Mouse (Mus musculus) forebrain, embryonic 15.5 days (tissue): ENCODE results near the gene Taf5l. TPM values are rescaled to one million over a fixed set of nuclear protein-coding genes. Genes with fewer than 3 reads are reported as not detected.

ENCODE experiments used
- ATAC-seq: fragments of 200-750 bp; cut with Nextera tagmentation; replicated peaks from 2 replicates; pipeline ENCODE4 v1.8.0; 2017; ENCODE audit warnings: mild to moderate bottlenecking, moderate TSS enrichment, moderate library complexity
- H3K27ac ChIP-seq: fragments of 300-500 bp; sonication (generic); replicated peaks from 2 replicates; pipeline ENCODE4 v1.5.1; 2015; ENCODE audit warnings: mild to moderate bottlenecking, inconsistent platforms
- H3K27me3 ChIP-seq: fragments of 300-500 bp; sonication (generic); 2 replicates; pipeline ENCODE4 v1.6.1; 2015; ENCODE audit warnings: inconsistent platforms
- H3K36me3 ChIP-seq: fragments of 300-500 bp; sonication (generic); 2 replicates; pipeline ENCODE4 v1.6.1; 2015; ENCODE audit warnings: mild to moderate bottlenecking, inconsistent platforms
- H3K4me1 ChIP-seq: fragments of 300-500 bp; sonication (generic); 2 replicates; pipeline ENCODE4 v1.6.1; 2015; ENCODE audit warnings: inconsistent platforms
- H3K4me2 ChIP-seq: fragments of 300-500 bp; sonication (generic); replicated peaks from 2 replicates; pipeline ENCODE4 v1.6.1; 2015; ENCODE audit warnings: mild to moderate bottlenecking, inconsistent platforms
- H3K4me3 ChIP-seq: fragments of 300-500 bp; sonication (generic); 2 replicates; pipeline ENCODE4 v1.5.1; 2015; ENCODE audit warnings: mild to moderate bottlenecking, inconsistent platforms
- H3K9ac ChIP-seq: fragments of 300-500 bp; sonication (generic); replicated peaks from 2 replicates; pipeline ENCODE4 v1.6.1; 2015; ENCODE audit warnings: mild to moderate bottlenecking, inconsistent platforms
- H3K9me3 ChIP-seq: fragments of 300-500 bp; sonication (generic); 2 replicates; pipeline ENCODE4 v1.6.1; 2016; ENCODE audit warnings: inconsistent platforms
- WGBS: fragments of 180-500 bp; shearing (Covaris S2); methylation state at CpG from one replicate; pipeline ENCODE4 v1.1.7; 2015; ENCODE audit warnings: mixed read lengths; 5-methylcytosine and 5-hydroxymethylcytosine counted together
- microRNA counts: library from miRNA; unstranded; fragments of <30 nt; microRNA quantifications from one replicate; lab custom pipeline; 2016
- microRNA-seq: library from miRNA; unstranded; fragments of <30 nt; microRNA quantifications from one replicate; pipeline ENCODE4, GENCODE M21; 2016
- polyA plus RNA-seq: library from polyadenylated mRNA; unstranded; fragments of >200 nt; fragmentation: Nextera tagmentation; extraction: Ambion mirVana; gene quantifications from 2 replicates; pipeline ENCODE4 v1.2.1, GENCODE M21; 2015

The Taf5l gene
- polyA plus RNA-seq, 1 experiment from 2014 or later: 31.4 TPM

DNA sequence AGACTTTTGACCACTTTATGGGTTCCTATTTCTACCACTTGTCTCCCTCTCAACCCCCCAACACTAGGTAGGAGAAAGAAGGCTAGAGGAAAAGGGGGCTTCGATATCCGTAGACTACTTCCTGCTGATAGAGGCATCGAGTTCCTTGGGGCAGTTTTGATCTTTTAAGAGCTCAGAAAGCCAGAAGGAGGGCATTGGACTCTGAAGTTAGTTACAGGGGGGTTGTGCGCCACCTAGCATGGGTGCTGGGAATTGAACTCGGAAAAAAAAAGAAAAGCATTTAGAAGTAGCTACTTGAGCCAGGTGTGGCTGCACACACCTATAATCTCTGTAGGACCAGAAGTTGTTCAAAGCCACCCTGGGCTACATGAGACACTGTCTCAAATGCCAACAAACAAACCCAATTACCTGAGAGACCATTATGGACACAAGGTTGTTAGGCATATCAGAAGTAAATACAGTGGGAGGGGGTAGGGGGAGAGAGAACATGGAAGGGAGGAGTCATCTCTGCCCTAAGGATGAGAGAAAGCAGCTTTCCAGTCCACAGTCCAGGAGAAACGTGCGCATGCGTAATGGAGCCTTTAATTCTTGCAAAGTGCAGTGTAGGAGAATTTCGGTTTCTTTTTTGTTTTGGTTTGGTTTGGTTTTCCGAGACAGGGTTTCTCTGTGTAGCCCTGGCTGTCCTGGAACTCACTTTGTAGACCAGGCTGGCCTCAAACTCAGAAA, 71.0 kb downstream of the Taf5l start:
- no peak; the same call in 1 of the 2 replicates for ATAC-seq
- 36% methylated on average over 10 of the region's 10 CpGs for WGBS

GRCm38 (mm10) chr8:123949686-123949986, 71.6 kb downstream of the Taf5l start:
- WGBS: 6% methylated on average over 10 of the region's 10 CpGs
- peak; percentile 39; the same call in 1 of the 2 replicates for ATAC-seq
- Histone ChIP-seq H3K4me3 (peak overlapping the region; percentile 79), H3K27ac (peak overlapping the region; percentile 86), H3K4me2 (peak overlapping the region; percentile 91), H3K36me3 (peaks cover 26% of the 10 kb centered on the region), H3K27me3 (no peaks in the 10 kb centered on the region), H3K9me3 (no peaks in the 10 kb centered on the region), H3K9ac (peak overlapping the region; percentile 91), H3K4me1 (peaks cover 17% of the 10 kb centered on the region)

More for the DNA sequence above, 71.0 kb downstream of the Taf5l start:
- Histone ChIP-seq H3K27ac (peak overlapping the region; percentile 86; the same call in 1 of the 2 replicates), H3K9ac (peak overlapping the region; percentile 91), H3K4me2 (peak overlapping the region; percentile 91), H3K4me3 (peak overlapping the region; percentile 79), H3K9me3 (no peaks in the 10 kb centered on the region), H3K36me3 (peaks cover 20% of the 10 kb centered on the region), H3K4me1 (peaks cover 17% of the 10 kb centered on the region), H3K27me3 (no peaks in the 10 kb centered on the region)

- Histone ChIP-seq H3K4me3 (peak within 1 kb of the TSS; percentile 79), H3K9ac (peak within 1 kb of the TSS; percentile 91), H3K4me2 (peak within 1 kb of the TSS; percentile 91), H3K27me3 (no peaks in the 10 kb centered on the region), H3K4me1 (peaks cover 17% of the 10 kb centered on the region), H3K36me3 (peaks cover 28% of the 10 kb centered on the region), H3K27ac (peak within 1 kb of the TSS; percentile 86), H3K9me3 (no peaks in the 10 kb centered on the region)
- peak; percentile 88 for ATAC-seq
- under 1% methylated on average over 75 of the region's 77 CpGs for WGBS
Measured at GRCm38 (mm10) chr8:123948942-123949685, 72.1 kb downstream of the Taf5l start, which contains the start of gene Nup133. TSS of gene Nup133 (minus strand) at chr8:123949265.

MicroRNAs within 50 kb of the gene (microRNA counts, 519-probe panel; counts per million panel counts)
- microRNA mmu-miR-1967 (lab: Ali Mortazavi, UCI): 2,502 counts per million, percentile 53 among the panel's probes with 10 or more counts

Small RNA genes within 50 kb of the gene (microRNA-seq; reads per million reads assigned to microRNA genes)
- gene Mir1967: not detected

Other genes starting within 250 kb of the Taf5l start
- gene Rab4a, start 215.4 kb downstream of the Taf5l start, polyA plus RNA-seq: 78.2 and 78.5 TPM in 2 replicates
- gene Ccsap, start 161.2 kb downstream of the Taf5l start, polyA plus RNA-seq: 8.2 and 8.3 TPM in 2 replicates
- 3.8 and 7.0 TPM in 2 replicates for gene Acta1, start 126.6 kb downstream of the Taf5l start, polyA plus RNA-seq
- gene Nup133, start 72.1 kb downstream of the Taf5l start, polyA plus RNA-seq: 31.9 and 33.4 TPM in 2 replicates
- 10.6 and 10.7 TPM in 2 replicates for gene Abcb10, start 38.3 kb downstream of the Taf5l start, polyA plus RNA-seq
- gene Urb2, start 111 bp upstream of the Taf5l start, polyA plus RNA-seq: 3.7 and 3.8 TPM in 2 replicates
- gene Galnt2, start 210.0 kb upstream of the Taf5l start, polyA plus RNA-seq: 54.2 and 56.3 TPM in 2 replicates